Mouse (Mus musculus): Measurements from ENCODE around the gene Bcap31. TPM values are rescaled to one million over a fixed set of nuclear protein-coding genes. Genes with fewer than 3 reads are reported as not detected.

Gene Bcap31
- polyA plus RNA-seq, 1 experiment: 94.6 TPM

DNA sequence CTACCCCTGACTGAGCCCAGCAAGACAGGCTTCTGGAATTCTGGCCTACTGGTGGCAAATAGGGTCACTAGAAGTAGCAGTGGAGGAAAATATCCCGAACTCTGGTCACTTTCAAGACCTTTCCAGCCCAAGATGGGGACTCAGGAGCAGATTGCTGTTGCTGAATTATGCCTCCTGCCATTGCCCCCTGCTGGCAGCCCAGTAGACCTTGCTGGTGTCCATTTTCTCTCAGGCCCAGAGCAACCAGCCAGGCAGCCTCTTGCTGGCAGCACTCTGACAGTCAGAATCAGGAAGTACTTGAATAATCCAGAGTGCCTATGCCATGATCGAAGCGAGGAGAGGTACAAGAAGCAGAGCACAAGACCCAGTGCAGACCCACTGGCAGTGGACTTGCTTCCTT is 60.4 kb downstream of the Bcap31 start:
- peaks cover 1% of the 10 kb centered on the region; the same call in 1 of the 2 replicates for H3K4me1 ChIP-seq (ENCODE audit: control insufficient read depth, insufficient read depth, low read length)
- WGBS: 28% methylated on average over 3 of the region's 3 CpGs
- H3K27ac ChIP-seq (ENCODE audit: control insufficient read depth, insufficient read depth, low read depth, low read length, poor library complexity): no peak overlapping the region
- no peak overlapping the region for H3K4me3 ChIP-seq (replicated peaks; ENCODE audit: control insufficient read depth, low read depth, low read length)
- TF ChIP-seq CTCF (IDR thresholded peaks at IDR 0.05; ENCODE audit: control insufficient read depth, insufficient read depth, low read length) (peak; percentile 55), POLR2A (IDR thresholded peaks at IDR 0.05; ENCODE audit: borderline replicate concordance, control insufficient read depth, low read depth, low read length) (no peak)

DNA sequence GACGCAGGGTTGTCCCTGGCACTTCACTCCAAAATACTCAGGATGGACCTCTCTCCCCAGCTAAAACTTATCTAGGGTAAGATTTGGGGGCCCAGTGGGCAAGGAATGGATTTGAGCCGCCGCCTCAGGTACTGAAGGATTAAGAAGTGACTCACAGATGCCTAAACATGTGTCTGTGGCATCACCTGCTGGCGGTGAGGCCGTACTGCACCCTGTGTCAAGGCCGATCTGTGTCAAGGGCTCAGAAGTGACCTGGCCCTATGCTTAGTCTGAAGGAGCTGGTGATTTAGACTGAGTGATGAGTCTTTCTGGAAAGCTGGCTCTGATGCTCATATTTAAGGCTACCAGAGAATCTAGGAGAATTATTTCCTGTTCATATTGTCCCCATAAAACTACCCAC is 61.8 kb downstream of the Bcap31 start:
- H3K4me1 ChIP-seq (ENCODE audit: control insufficient read depth, insufficient read depth, low read length): peaks cover 1% of the 10 kb centered on the region; the same call in 1 of the 2 replicates
- H3K4me3 ChIP-seq (replicated peaks; ENCODE audit: control insufficient read depth, low read depth, low read length): no peak overlapping the region
- no peak overlapping the region for H3K27ac ChIP-seq (ENCODE audit: control insufficient read depth, insufficient read depth, low read depth, low read length, poor library complexity)
- 23% methylated on average over 6 of the region's 6 CpGs for WGBS
- TF ChIP-seq CTCF (IDR thresholded peaks at IDR 0.05; ENCODE audit: control insufficient read depth, insufficient read depth, low read length): peak; percentile 92
- TF ChIP-seq POLR2A (IDR thresholded peaks at IDR 0.05; ENCODE audit: borderline replicate concordance, control insufficient read depth, low read depth, low read length): no peak

DNA sequence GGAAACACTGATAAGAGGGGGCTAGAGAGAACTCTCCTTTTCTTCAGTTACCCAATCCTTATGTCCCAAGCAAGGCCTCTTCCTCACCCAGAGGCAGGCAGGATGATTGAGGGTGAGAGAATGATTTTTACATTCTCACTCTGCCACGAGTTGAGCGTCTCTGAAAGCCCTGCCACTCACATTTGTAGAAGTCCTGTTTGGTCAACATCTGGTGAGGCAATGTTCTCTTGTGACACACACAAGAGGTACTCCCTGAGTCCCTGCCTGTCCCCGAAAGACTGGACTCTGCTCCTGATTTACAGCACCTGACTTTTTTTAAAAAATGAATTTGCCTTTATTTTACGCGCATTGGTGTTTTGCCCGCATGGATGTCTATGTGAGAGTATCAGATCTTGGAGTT is 62.6 kb downstream of the Bcap31 start:
- peaks cover 1% of the 10 kb centered on the region; the same call in 1 of the 2 replicates for H3K4me1 ChIP-seq (ENCODE audit: control insufficient read depth, insufficient read depth, low read length)
- TF ChIP-seq CTCF (IDR thresholded peaks at IDR 0.05; ENCODE audit: control insufficient read depth, insufficient read depth, low read length) (no peak), POLR2A (IDR thresholded peaks at IDR 0.05; ENCODE audit: borderline replicate concordance, control insufficient read depth, low read depth, low read length) (no peak)
- 61% methylated on average over 6 of the region's 6 CpGs for WGBS
- no peak overlapping the region for H3K27ac ChIP-seq (ENCODE audit: control insufficient read depth, insufficient read depth, low read depth, low read length, poor library complexity)
- no peak overlapping the region for H3K4me3 ChIP-seq (replicated peaks; ENCODE audit: control insufficient read depth, low read depth, low read length)

DNA sequence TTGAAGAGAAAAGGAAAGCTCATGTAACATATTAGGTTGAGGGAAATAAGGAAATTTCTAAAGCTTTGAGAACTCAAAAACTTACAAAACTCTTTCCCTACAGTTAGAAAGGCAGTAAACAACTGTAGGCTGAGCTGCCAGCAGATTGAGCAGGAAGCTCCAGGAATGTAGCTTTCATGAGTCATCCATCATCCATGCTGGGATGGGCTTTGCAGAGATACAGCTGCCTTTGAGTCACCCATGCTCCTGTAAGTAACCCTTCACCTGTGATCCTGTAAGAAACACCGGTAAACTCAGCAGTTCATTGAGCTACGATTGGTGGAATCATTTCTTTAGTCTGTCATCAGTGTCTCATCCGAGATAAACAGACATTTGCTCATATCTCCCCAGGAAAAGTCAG is 65.1 kb downstream of the Bcap31 start:
- H3K4me3 ChIP-seq (replicated peaks; ENCODE audit: control insufficient read depth, low read depth, low read length): no peak overlapping the region
- TF ChIP-seq CTCF (IDR thresholded peaks at IDR 0.05; ENCODE audit: control insufficient read depth, insufficient read depth, low read length) (no peak), POLR2A (IDR thresholded peaks at IDR 0.05; ENCODE audit: borderline replicate concordance, control insufficient read depth, low read depth, low read length) (no peak)
- 84% methylated on average over 3 of the region's 3 CpGs for WGBS
- no peak overlapping the region for H3K27ac ChIP-seq (ENCODE audit: control insufficient read depth, insufficient read depth, low read depth, low read length, poor library complexity)
- peaks cover under 1% of the 10 kb centered on the region; the same call in 1 of the 2 replicates for H3K4me1 ChIP-seq (ENCODE audit: control insufficient read depth, insufficient read depth, low read length)

GRCm38 (mm10) chrX:73645121-73645520 is 70.9 kb downstream of the Bcap31 start:
- H3K4me1 ChIP-seq (ENCODE audit: control insufficient read depth, insufficient read depth, low read length): no peaks in the 10 kb centered on the region
- 60% methylated on average over 4 of the region's 4 CpGs for WGBS
- no peak overlapping the region for H3K4me3 ChIP-seq (replicated peaks; ENCODE audit: control insufficient read depth, low read depth, low read length)
- TF ChIP-seq CTCF (IDR thresholded peaks at IDR 0.05; ENCODE audit: control insufficient read depth, insufficient read depth, low read length) (no peak), POLR2A (IDR thresholded peaks at IDR 0.05; ENCODE audit: borderline replicate concordance, control insufficient read depth, low read depth, low read length) (no peak)
- H3K27ac ChIP-seq (ENCODE audit: control insufficient read depth, insufficient read depth, low read depth, low read length, poor library complexity): no peak overlapping the region

DNA sequence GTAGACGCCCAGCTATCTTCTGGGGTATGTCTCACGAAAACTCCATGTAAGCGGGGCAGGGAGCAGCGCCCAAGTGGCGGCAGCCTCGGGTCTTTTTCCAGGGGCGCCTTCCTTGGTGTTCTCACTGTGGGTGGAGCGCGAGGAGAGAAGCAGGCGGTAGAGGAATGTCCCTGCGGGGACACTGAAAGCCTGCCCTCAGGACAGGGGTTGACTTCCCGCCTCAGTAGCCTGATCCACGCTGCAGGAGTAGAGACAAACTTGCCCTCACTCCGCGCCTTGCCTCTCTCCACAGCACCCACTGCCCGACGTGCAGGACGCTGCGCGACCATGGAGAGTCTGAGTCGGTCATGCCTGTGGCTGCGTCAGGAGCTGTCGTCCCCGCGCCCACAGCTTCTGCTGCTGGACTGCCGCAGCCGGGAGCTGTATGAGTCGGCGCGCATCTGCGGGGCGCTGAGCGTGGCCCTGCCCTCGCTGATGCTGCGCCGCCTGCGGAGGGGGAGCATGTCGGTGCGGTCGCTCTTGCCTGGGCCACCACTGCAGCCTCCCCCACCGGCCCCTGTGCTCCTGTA is 76.0 kb downstream of the Bcap31 start:
- WGBS: 13% methylated on average over 41 of the region's 41 CpGs
- Histone ChIP-seq H3K27ac (ENCODE audit: control insufficient read depth, insufficient read depth, low read depth, low read length, poor library complexity) (no peak overlapping the region), H3K4me1 (ENCODE audit: control insufficient read depth, insufficient read depth, low read length) (no peaks in the 10 kb centered on the region), H3K4me3 (replicated peaks; ENCODE audit: control insufficient read depth, low read depth, low read length) (no peak overlapping the region)
- TF ChIP-seq CTCF (IDR thresholded peaks at IDR 0.05; ENCODE audit: control insufficient read depth, insufficient read depth, low read length) (no peak), POLR2A (IDR thresholded peaks at IDR 0.05; ENCODE audit: borderline replicate concordance, control insufficient read depth, low read depth, low read length) (no peak)

DNA sequence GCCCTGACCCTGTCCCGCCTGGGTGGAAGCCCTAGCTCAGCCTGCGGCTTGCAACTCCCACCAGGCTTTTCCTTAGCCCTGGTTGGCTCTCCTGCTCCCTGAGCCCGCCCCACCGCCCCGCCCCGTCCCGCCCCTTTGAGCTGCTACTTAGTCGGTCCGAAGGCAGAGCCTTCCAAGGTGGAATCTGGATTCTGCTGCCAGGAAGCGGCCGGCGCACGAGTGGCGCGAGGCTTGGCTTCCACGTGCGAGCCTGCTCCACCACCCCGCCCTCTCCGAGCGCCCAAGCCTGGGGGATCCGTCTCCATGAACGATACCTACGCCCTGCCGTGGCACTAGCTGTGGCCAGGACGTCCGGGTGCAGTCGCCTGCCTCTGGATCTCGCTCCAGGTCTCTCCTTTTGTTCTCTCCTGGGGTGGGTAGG is 76.7 kb downstream of the Bcap31 start, which contains the start of gene Dusp9:
Gene Dusp9 (plus strand): TSS at position 165 of the 421 bp plus-strand sequence.
- WGBS: 18% methylated on average over 28 of the region's 28 CpGs
- no peak within 1 kb of the TSS for H3K27ac ChIP-seq (ENCODE audit: control insufficient read depth, insufficient read depth, low read depth, low read length, poor library complexity)
- H3K4me1 ChIP-seq (ENCODE audit: control insufficient read depth, insufficient read depth, low read length): no peaks in the 10 kb centered on the region
- TF ChIP-seq CTCF (IDR thresholded peaks at IDR 0.05; ENCODE audit: control insufficient read depth, insufficient read depth, low read length): no peak
- TF ChIP-seq POLR2A (IDR thresholded peaks at IDR 0.05; ENCODE audit: borderline replicate concordance, control insufficient read depth, low read depth, low read length): no peak
- H3K4me3 ChIP-seq (replicated peaks; ENCODE audit: control insufficient read depth, low read depth, low read length): no peak within 1 kb of the TSS

GRCm38 (mm10) chrX:73637415-73637814 is 78.6 kb downstream of the Bcap31 start:
- Histone ChIP-seq H3K27ac (ENCODE audit: control insufficient read depth, insufficient read depth, low read depth, low read length, poor library complexity) (no peak overlapping the region), H3K4me1 (ENCODE audit: control insufficient read depth, insufficient read depth, low read length) (no peaks in the 10 kb centered on the region), H3K4me3 (replicated peaks; ENCODE audit: control insufficient read depth, low read depth, low read length) (no peak overlapping the region)
- TF ChIP-seq POLR2A (IDR thresholded peaks at IDR 0.05; ENCODE audit: borderline replicate concordance, control insufficient read depth, low read depth, low read length): no peak
- TF ChIP-seq CTCF (IDR thresholded peaks at IDR 0.05; ENCODE audit: control insufficient read depth, insufficient read depth, low read length): no peak
- WGBS: 12% methylated on average over 19 of the region's 19 CpGs

Other genes starting within 250 kb of the Bcap31 start
- 53.3 and 140 TPM in 2 replicates for gene Bgn, start 232.6 kb downstream of the Bcap31 start, polyA plus RNA-seq (2011; ENCODE audit: insufficient read depth, insufficient read length, low replicate concordance, missing spikeins)
- gene Atp2b3, start 213.1 kb downstream of the Bcap31 start, polyA plus RNA-seq (2011; ENCODE audit: insufficient read depth, insufficient read length, low replicate concordance, missing spikeins): not detected in 2 replicates
- gene Dusp9, start 76.8 kb downstream of the Bcap31 start, polyA plus RNA-seq (2011; ENCODE audit: insufficient read depth, insufficient read length, low replicate concordance, missing spikeins): 8.1 TPM in 1 of 2 replicates, not detected in the other
- gene Pnck, start 56.1 kb downstream of the Bcap31 start, polyA plus RNA-seq (2011; ENCODE audit: insufficient read depth, insufficient read length, low replicate concordance, missing spikeins): 1.7 and 2.2 TPM in 2 replicates
- 3.5 and 7.7 TPM in 2 replicates for gene Slc6a8, start 43.0 kb downstream of the Bcap31 start, polyA plus RNA-seq (2011; ENCODE audit: insufficient read depth, insufficient read length, low replicate concordance, missing spikeins)
- gene Abcd1, start 422 bp upstream of the Bcap31 start, polyA plus RNA-seq (2011; ENCODE audit: insufficient read depth, insufficient read length, low replicate concordance, missing spikeins): 12.6 and 17.6 TPM in 2 replicates
- gene Plxnb3, start 40.9 kb upstream of the Bcap31 start, polyA plus RNA-seq (2011; ENCODE audit: insufficient read depth, insufficient read length, low replicate concordance, missing spikeins): 0.32 TPM in 1 of 2 replicates, not detected in the other
- gene Srpk3, start 58.2 kb upstream of the Bcap31 start, polyA plus RNA-seq (2011; ENCODE audit: insufficient read depth, insufficient read length, low replicate concordance, missing spikeins): 26.5 and 49.6 TPM in 2 replicates
- 56.6 and 111 TPM in 2 replicates for gene Idh3g, start 70.7 kb upstream of the Bcap31 start, polyA plus RNA-seq (2011; ENCODE audit: insufficient read depth, insufficient read length, low replicate concordance, missing spikeins)
- 47.8 and 107 TPM in 2 replicates for gene Ssr4, start 70.9 kb upstream of the Bcap31 start, polyA plus RNA-seq (2011; ENCODE audit: insufficient read depth, insufficient read length, low replicate concordance, missing spikeins)
- gene Pdzd4, start 108.8 kb upstream of the Bcap31 start, polyA plus RNA-seq (2011; ENCODE audit: insufficient read depth, insufficient read length, low replicate concordance, missing spikeins): 2.2 and 4.7 TPM in 2 replicates
- not detected in 2 replicates for gene Avpr2, start 175.9 kb upstream of the Bcap31 start, polyA plus RNA-seq (2011; ENCODE audit: insufficient read depth, insufficient read length, low replicate concordance, missing spikeins)
- 3.6 and 12.7 TPM in 2 replicates for gene L1cam, start 179.9 kb upstream of the Bcap31 start, polyA plus RNA-seq (2011; ENCODE audit: insufficient read depth, insufficient read length, low replicate concordance, missing spikeins)
- 53.5 and 163 TPM in 2 replicates for gene Arhgap4, start 205.7 kb upstream of the Bcap31 start, polyA plus RNA-seq (2011; ENCODE audit: insufficient read depth, insufficient read length, low replicate concordance, missing spikeins)
- gene Naa10, start 205.8 kb upstream of the Bcap31 start, polyA plus RNA-seq (2011; ENCODE audit: insufficient read depth, insufficient read length, low replicate concordance, missing spikeins): 60.9 and 77.0 TPM in 2 replicates
- gene Renbp, start 214.7 kb upstream of the Bcap31 start, polyA plus RNA-seq (2011; ENCODE audit: insufficient read depth, insufficient read length, low replicate concordance, missing spikeins): 30.7 and 48.6 TPM in 2 replicates

All from bone marrow, adult 2 months (tissue).